Mouse (Mus musculus) midbrain, embryonic 14.5 days (tissue): ENCODE measurements around the gene Ugcg. TPM values are rescaled to one million over a fixed set of nuclear protein-coding genes. Genes with fewer than 3 reads are reported as not detected.

ENCODE experiments used
- ATAC-seq: fragments of 200-750 bp; cut with Nextera tagmentation; 2 replicates; pipeline ENCODE4 v1.8.0; 2017; ENCODE audit warnings: moderate number of reproducible peaks, moderate library complexity; ENCODE audit not compliant: low FRiP score, low TSS enrichment
- DNase-seq: peaks from one replicate; pipeline ENCODE4 v3.0.0-alpha.2; 2015
- H3K27ac ChIP-seq: fragments of 300-500 bp; sonication (generic); replicated peaks from 2 replicates; pipeline ENCODE4 v1.5.1; 2014; ENCODE audit warnings: mild to moderate bottlenecking, low read depth, low read length, moderate library complexity
- H3K27me3 ChIP-seq: fragments of 300-500 bp; sonication (generic); 2 replicates; pipeline ENCODE4 v1.6.1; 2014; ENCODE audit warnings: low read length, control low read depth, mixed read lengths; ENCODE audit not compliant: control insufficient read depth, insufficient read depth
- H3K36me3 ChIP-seq: fragments of 300-500 bp; sonication (generic); 2 replicates; pipeline ENCODE4 v1.6.1; 2014; ENCODE audit warnings: low read length, control low read depth; ENCODE audit not compliant: control insufficient read depth, insufficient read depth
- H3K4me1 ChIP-seq: fragments of 300-500 bp; sonication (generic); 2 replicates; pipeline ENCODE4 v1.6.1; 2014; ENCODE audit warnings: mild to moderate bottlenecking, antibody characterized with exemption, low read length, control low read depth; ENCODE audit not compliant: control insufficient read depth, insufficient read depth
- H3K4me2 ChIP-seq: fragments of 300-500 bp; sonication (generic); 2 replicates; pipeline ENCODE4 v1.6.1; 2014; ENCODE audit warnings: mild to moderate bottlenecking, low read length, moderate library complexity
- H3K4me3 ChIP-seq: fragments of 300-500 bp; sonication (generic); replicated peaks from 2 replicates; pipeline ENCODE4 v1.5.1; 2014; ENCODE audit warnings: low read depth, low read length
- H3K9ac ChIP-seq: fragments of 300-500 bp; sonication (generic); replicated peaks from 2 replicates; pipeline ENCODE4 v1.6.1; 2014; ENCODE audit warnings: mild to moderate bottlenecking, low read length, moderate library complexity
- H3K9me3 ChIP-seq: fragments of 300-500 bp; sonication (generic); 2 replicates; pipeline ENCODE4 v1.6.1; 2016; ENCODE audit warnings: low read length, control low read depth, mixed read lengths; ENCODE audit not compliant: control insufficient read depth
- WGBS: fragments of 180-500 bp; shearing (Covaris S2); extraction: QIAGEN DNeasy Blood & Tissue Kit; methylation state at CpG from one replicate; pipeline ENCODE4 v1.1.7; 2014; 5-methylcytosine and 5-hydroxymethylcytosine counted together
- polyA plus RNA-seq: library from polyadenylated mRNA; unstranded; fragments of >200 nt; fragmentation: Nextera tagmentation; extraction: Ambion mirVana; gene quantifications from 2 replicates; pipeline ENCODE4 v1.2.1, GENCODE M21; 2014

Ugcg gene
- polyA plus RNA-seq, 1 experiment from 2014 or later: 27.4 TPM

DNA sequence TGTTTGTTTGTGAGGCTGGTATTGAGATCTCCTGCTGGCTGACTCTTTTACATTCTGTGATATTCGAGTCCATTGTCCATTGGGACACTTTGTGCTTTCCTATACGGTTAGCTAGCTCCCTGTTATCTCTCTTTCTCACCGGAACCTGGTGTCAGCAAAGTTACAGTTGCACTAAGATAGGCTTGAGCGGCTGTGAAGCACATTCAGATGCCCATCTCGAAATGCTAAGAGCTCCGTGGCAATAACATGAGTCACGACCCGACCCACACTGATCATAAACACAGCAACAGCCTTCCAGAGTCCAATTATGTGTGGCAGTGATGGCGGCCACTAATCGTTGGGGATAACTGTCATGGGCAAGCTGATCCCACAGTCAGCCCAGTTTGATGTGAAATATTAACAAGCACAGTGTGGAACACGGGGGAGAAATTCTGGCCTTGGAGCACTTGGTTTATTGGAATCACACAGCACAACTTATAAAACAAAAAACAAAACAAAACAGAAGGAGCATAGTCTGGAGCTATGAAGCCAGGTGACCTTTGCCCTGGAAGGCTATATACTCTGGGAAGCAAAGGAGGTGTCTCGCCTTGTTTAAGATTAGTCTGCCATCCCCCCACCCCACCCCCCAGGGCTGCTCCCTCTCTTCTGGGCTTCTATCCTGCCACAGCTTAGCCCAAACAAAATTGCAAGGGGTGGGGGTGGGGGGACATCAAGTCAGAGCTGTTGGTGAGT is 7.5 kb downstream of the Ugcg start:
- no peak overlapping the region for H3K4me3 ChIP-seq
- DNase-seq (no peak), ATAC-seq (0 out of 2 replicates have a peak, but pooled peaks have one; percentile 11)
- no peaks in the 10 kb centered on the region for H3K36me3 ChIP-seq
- H3K4me1 ChIP-seq: peaks cover 14% of the 10 kb centered on the region; the same call in 1 of the 2 replicates
- H3K27me3 ChIP-seq: no peaks in the 10 kb centered on the region
- 38% methylated on average over 12 of the region's 12 CpGs for WGBS
- no peak overlapping the region for H3K9ac ChIP-seq
- H3K4me2 ChIP-seq: no peak overlapping the region
- H3K9me3 ChIP-seq: no peaks in the 10 kb centered on the region
- H3K27ac ChIP-seq: no peak overlapping the region

DNA sequence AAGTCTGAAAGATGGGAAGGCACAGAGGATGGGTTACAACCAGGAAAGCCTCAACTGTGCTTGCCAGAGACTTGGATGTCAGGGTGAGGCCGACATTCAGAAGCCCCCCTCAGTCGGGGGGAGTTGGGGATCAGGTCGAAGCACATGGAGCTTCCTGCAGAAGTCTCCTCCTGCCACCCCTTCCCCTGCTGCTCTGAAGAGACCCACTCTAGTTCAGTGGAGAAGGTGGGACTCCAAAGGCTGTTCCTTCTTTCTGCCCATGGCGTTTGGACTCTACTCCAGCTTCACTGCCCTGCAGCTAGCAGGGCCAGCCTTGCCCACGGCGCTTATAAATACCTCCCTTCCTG is 8.0 kb downstream of the Ugcg start:
- no peak for DNase-seq
- Histone ChIP-seq H3K9me3 (no peaks in the 10 kb centered on the region), H3K27me3 (no peaks in the 10 kb centered on the region), H3K36me3 (no peaks in the 10 kb centered on the region), H3K27ac (no peak overlapping the region), H3K9ac (no peak overlapping the region), H3K4me3 (no peak overlapping the region), H3K4me2 (no peak overlapping the region), H3K4me1 (peaks cover 14% of the 10 kb centered on the region; the same call in 1 of the 2 replicates)
- 0 out of 2 replicates have a peak, but pooled peaks have one; percentile 3 for ATAC-seq
- WGBS: 53% methylated on average over 6 of the region's 6 CpGs

DNA sequence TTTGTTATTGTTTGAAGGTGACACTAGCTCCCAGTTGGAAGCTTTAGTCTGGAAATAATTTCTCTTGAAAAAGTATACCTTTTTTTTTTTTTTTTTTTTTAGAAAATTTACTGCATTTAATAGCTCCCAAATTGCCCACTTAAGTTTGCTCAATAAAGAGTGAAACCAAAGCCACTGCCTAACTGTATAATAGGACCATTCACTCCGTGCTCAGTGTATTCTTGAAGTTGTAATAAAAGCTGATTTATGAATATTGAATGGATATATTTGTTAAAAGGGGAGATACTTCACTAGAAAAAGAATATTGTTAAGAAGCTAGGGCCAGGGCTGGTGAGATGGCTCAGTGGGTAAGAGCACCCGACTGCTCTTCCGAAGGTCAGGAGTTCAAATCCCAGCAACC is 8.4 kb downstream of the Ugcg start:
- H3K4me1 ChIP-seq: peaks cover 14% of the 10 kb centered on the region; the same call in 1 of the 2 replicates
- H3K9ac ChIP-seq: no peak overlapping the region
- H3K9me3 ChIP-seq: no peaks in the 10 kb centered on the region
- H3K27me3 ChIP-seq: no peaks in the 10 kb centered on the region
- no peak overlapping the region for H3K27ac ChIP-seq
- 90% methylated on average over 3 of the region's 3 CpGs for WGBS
- no peak overlapping the region for H3K4me3 ChIP-seq
- DNase-seq (no peak), ATAC-seq (no peak)
- no peaks in the 10 kb centered on the region for H3K36me3 ChIP-seq
- no peak overlapping the region for H3K4me2 ChIP-seq

DNA sequence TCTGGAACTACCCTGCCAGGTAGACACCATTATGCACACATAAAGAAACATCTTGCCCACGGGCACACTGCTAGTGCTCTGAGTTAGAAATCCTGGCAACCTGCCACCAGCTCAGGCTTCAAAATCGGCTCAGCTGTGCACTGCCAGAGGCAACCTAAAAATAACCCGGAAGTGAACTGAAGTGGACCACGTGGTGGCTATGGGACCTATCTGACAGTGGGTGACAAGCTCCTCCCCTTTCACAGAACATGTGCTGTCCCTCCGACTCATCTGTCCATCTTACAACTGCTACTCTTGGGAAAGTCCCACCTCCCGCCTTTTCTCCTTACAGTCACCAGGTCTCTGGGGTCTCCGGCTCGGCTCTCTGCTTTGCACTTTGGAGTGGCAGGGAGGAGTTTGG is 10.3 kb downstream of the Ugcg start:
- Histone ChIP-seq H3K27ac (0 out of 2 replicates have a peak overlapping the region, but pooled peaks have one; percentile 20), H3K9me3 (no peaks in the 10 kb centered on the region), H3K27me3 (no peaks in the 10 kb centered on the region), H3K9ac (no peak overlapping the region), H3K4me1 (peaks cover 14% of the 10 kb centered on the region; the same call in 1 of the 2 replicates), H3K36me3 (no peaks in the 10 kb centered on the region), H3K4me2 (no peak overlapping the region), H3K4me3 (no peak overlapping the region)
- DNase-seq: peak; percentile 71
- 43% methylated on average over 8 of the region's 8 CpGs for WGBS
- peak; percentile 62; the same call in 1 of the 2 replicates for ATAC-seq

DNA sequence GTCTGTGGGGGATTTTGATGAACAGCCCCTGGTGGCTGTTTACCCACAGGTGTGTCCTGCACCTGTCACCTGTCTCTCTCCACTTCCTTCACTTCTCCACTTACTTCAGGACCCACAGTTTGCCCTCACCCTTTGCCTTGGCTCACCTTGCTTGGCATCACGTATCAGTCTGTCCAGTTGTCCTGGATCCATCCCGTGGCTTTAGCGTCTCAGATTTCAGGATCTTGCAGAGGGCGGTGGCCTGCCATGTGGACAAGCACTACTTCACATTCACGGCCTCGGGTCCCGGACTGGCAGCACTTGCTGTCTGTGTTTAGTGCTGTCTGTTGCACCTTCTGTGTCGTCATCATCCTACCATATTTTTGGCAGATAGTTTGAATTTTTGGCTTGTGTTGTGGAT is 10.7 kb downstream of the Ugcg start:
- Histone ChIP-seq H3K4me1 (peaks cover 14% of the 10 kb centered on the region; the same call in 1 of the 2 replicates), H3K9ac (no peak overlapping the region), H3K36me3 (no peaks in the 10 kb centered on the region), H3K4me2 (no peak overlapping the region), H3K27me3 (no peaks in the 10 kb centered on the region), H3K9me3 (no peaks in the 10 kb centered on the region), H3K27ac (no peak overlapping the region), H3K4me3 (no peak overlapping the region)
- 68% methylated on average over 8 of the region's 8 CpGs for WGBS
- no peak for DNase-seq
- ATAC-seq: no peak

DNA sequence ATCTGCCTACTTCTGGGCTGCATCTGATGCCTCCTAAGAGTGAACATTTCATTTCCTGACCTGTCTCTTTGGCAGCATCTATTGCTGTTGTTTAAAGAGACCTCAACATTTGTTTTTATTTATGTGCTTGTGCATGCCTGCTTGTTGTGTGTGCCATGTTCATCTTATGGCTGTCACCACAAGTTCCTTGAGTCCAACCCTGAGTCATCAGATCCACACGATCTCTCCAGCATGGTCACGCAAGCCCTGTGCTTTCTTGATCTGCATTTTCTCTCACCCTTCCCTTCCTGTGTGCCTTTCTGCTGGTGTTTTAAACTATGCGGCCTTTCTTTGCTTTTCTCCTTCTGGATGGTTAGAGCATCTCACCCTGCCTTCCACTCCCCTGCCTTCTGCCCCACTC is 11.6 kb downstream of the Ugcg start:
- Histone ChIP-seq H3K4me2 (no peak overlapping the region), H3K9me3 (no peaks in the 10 kb centered on the region), H3K36me3 (no peaks in the 10 kb centered on the region), H3K27me3 (no peaks in the 10 kb centered on the region), H3K27ac (no peak overlapping the region), H3K4me1 (peaks cover 14% of the 10 kb centered on the region; the same call in 1 of the 2 replicates), H3K4me3 (no peak overlapping the region), H3K9ac (no peak overlapping the region)
- WGBS: 84% methylated on average over 3 of the region's 3 CpGs
- no peak for ATAC-seq
- DNase-seq: no peak

DNA sequence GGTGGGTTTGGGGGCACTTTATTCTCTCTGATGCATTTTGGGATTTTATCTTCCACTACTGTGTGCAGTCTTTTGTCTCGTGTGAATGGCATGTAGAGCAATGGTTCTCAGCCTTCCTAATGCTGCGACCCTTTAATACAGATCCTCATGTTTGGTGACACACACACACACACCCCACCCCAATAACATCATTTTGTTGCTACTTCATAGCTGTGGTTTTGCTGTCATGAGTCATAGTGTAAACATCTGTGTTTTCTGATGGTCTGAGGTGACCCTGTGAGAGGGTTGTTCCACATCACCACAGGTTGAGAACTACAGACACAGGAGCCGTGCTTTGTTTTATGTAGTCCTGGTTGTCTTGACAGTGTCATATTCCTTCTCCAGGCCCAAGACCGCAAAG is 15.6 kb downstream of the Ugcg start:
- Histone ChIP-seq H3K4me3 (no peak overlapping the region), H3K4me1 (no peaks in the 10 kb centered on the region), H3K27ac (no peak overlapping the region), H3K36me3 (peaks cover 12% of the 10 kb centered on the region), H3K9ac (no peak overlapping the region), H3K4me2 (no peak overlapping the region), H3K9me3 (no peaks in the 10 kb centered on the region), H3K27me3 (no peaks in the 10 kb centered on the region)
- DNase-seq (no peak), ATAC-seq (no peak)
- 87% methylated on average over 4 of the region's 4 CpGs for WGBS

DNA sequence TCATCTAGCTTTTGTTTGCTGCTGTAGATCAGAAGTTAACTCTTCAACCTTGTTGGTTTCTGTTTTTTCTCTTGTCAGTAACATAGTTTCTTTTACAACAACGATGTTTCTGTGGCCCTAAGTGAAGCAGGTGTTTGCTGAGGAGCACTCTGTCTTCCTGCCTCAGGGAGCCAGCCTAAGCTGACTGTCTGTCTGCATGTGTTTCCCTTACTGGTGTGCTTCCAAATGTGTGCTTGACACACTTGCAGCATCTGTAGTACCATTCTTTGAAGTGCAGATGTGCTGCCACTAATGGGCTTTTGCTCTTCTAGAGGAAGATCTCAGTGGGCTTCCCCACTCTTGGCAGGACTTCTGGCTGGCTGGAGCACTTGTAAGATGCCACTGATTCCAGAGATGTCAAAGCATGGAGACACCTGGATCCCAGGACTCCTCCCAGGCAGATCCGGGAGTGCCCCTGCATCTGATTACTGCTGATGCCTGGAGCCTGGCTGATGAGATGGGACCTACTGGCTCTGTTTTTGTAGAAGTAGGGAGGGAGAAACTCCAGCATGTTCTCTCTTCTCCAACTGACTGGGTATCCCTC is 16.8 kb downstream of the Ugcg start:
- no peaks in the 10 kb centered on the region for H3K27me3 ChIP-seq
- ATAC-seq (no peak), DNase-seq (no peak)
- no peak overlapping the region for H3K4me2 ChIP-seq
- no peak overlapping the region for H3K4me3 ChIP-seq
- WGBS: 61% methylated on average over 2 of the region's 2 CpGs
- no peaks in the 10 kb centered on the region for H3K9me3 ChIP-seq
- H3K27ac ChIP-seq: no peak overlapping the region
- peaks cover 22% of the 10 kb centered on the region for H3K36me3 ChIP-seq
- no peaks in the 10 kb centered on the region for H3K4me1 ChIP-seq
- no peak overlapping the region for H3K9ac ChIP-seq

DNA sequence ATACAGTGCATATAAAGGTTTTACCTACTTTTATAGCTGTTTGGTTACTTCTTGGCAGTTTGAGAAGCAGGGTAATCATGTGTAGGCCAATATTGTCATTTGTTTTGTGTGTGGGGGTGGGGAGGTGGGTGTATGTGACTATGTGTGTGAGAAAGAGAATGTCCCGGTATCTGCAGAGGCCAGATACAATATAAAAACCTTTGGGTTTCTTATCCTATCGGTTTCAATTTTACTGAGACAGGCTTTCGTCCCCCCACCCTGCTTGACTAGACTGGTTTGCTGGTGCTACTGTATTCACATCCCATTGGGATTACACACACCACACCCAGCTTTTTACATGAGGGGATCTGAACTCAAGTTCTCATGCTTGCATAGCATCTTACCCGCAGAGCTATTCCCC is 17.5 kb downstream of the Ugcg start:
- no peak overlapping the region for H3K4me3 ChIP-seq
- no peaks in the 10 kb centered on the region for H3K4me1 ChIP-seq
- H3K27ac ChIP-seq: no peak overlapping the region
- no peaks in the 10 kb centered on the region for H3K27me3 ChIP-seq
- no peak overlapping the region for H3K9ac ChIP-seq
- peaks cover 26% of the 10 kb centered on the region for H3K36me3 ChIP-seq
- 76% methylated on average over 4 of the region's 4 CpGs for WGBS
- DNase-seq (no peak), ATAC-seq (no peak)
- no peaks in the 10 kb centered on the region for H3K9me3 ChIP-seq
- no peak overlapping the region for H3K4me2 ChIP-seq
